Mouse (Mus musculus) embryonic fibroblast, embryonic 13.5 days (primary cell): ENCODE results near the gene Ccdc117.

Experiments
- CTCF ChIP-seq: IDR thresholded peaks from 2 replicates; pipeline ENCODE4 v1.5.1; 2011; ENCODE audit warnings: mild to moderate bottlenecking, control low read depth, low read length, moderate library complexity, borderline replicate concordance; ENCODE audit not compliant: insufficient read depth
- POLR2A ChIP-seq: IDR thresholded peaks from 2 replicates; pipeline ENCODE4 v1.6.1; 2011; ENCODE audit warnings: low read depth, mild to moderate bottlenecking, control low read depth, low read length, moderate library complexity

GRCm38 (mm10) chr11:5546693-5547092 is 4.7 kb upstream of the Ccdc117 start:
- TF ChIP-seq POLR2A (no peak), CTCF (no peak)
